Mouse (Mus musculus): ENCODE data around the gene Gm16381. TPM values are rescaled to one million over a fixed set of nuclear protein-coding genes. Genes with fewer than 3 reads are reported as not detected.
"Not testable (repeated sequence)": the region's sequence is repeated elsewhere in the genome, so short reads cannot be mapped to it uniquely, and the experiment has no call there.

The Gm16381 gene
- polyA plus RNA-seq (2014; fragmentation: Nextera tagmentation; extraction: Ambion mirVana): not detected in 2 replicates

- H3K4me2 ChIP-seq (ENCODE audit: low read length); H3K36me3 ChIP-seq (ENCODE audit: control insufficient read depth, insufficient read depth, low read length); H3K4me1 ChIP-seq (ENCODE audit: control insufficient read depth, insufficient read depth, low read length); H3K9me3 ChIP-seq (ENCODE audit: control insufficient read depth, low read length); H3K27me3 ChIP-seq (ENCODE audit: control insufficient read depth, insufficient read depth, low read length); H3K27ac ChIP-seq (replicated peaks; ENCODE audit: low read depth, low read length); DNase-seq; H3K4me3 ChIP-seq (replicated peaks; ENCODE audit: low read depth, low read length); ATAC-seq (ENCODE audit: low FRiP score, low TSS enrichment); H3K9ac ChIP-seq (replicated peaks; ENCODE audit: low read length): not testable (repeated sequence)
- WGBS: 80% methylated on average over 1 of the region's 2 CpGs
These were observed at the start of gene Gm16381 for GRCm38 (mm10) chr12:87644520-87644919. Gene Gm16381, minus strand, starts transcription at chr12:87644620.

GRCm38 (mm10) chr12:87652916-87653703, 8.7 kb upstream of the Gm16381 start:
- not testable (repeated sequence) for H3K9me3 ChIP-seq (ENCODE audit: control insufficient read depth, low read length); H3K27me3 ChIP-seq (ENCODE audit: control insufficient read depth, insufficient read depth, low read length); H3K4me3 ChIP-seq (replicated peaks; ENCODE audit: low read depth, low read length); DNase-seq; H3K36me3 ChIP-seq (ENCODE audit: control insufficient read depth, insufficient read depth, low read length); H3K4me2 ChIP-seq (ENCODE audit: low read length); H3K9ac ChIP-seq (replicated peaks; ENCODE audit: low read length); H3K4me1 ChIP-seq (ENCODE audit: control insufficient read depth, insufficient read depth, low read length); ATAC-seq (ENCODE audit: low FRiP score, low TSS enrichment); H3K27ac ChIP-seq (replicated peaks; ENCODE audit: low read depth, low read length)
- WGBS: 63% methylated on average over 2 of the region's 4 CpGs

DNA sequence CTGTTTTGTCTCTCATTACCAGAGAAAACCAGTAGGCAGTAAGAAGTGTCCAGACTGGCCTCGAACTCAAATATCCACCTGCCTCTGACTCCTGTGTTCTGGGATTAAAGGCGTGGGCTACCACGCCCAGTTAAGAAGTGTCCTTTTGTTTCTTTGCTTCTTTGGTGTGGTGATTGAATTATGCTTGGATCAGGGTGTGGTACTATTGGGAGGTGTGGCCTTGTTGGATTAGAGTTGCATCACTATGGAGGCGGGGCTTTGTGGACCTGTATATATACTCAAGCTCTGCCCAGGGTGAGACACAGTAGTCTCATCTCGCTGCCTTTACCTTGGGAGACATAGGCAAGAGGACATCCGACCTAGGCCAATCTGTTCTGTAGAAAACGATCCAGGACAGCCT, 25.9 kb downstream of the Gm16381 start, which contains the start of gene Gm4027:
TSS of gene Gm4027 (plus strand) at position 301 of the 400 bp plus-strand sequence.
- H3K36me3 ChIP-seq (ENCODE audit: control insufficient read depth, insufficient read depth, low read length); H3K9ac ChIP-seq (replicated peaks; ENCODE audit: low read length); H3K27me3 ChIP-seq (ENCODE audit: control insufficient read depth, insufficient read depth, low read length); H3K9me3 ChIP-seq (ENCODE audit: control insufficient read depth, low read length); DNase-seq; H3K4me3 ChIP-seq (replicated peaks; ENCODE audit: low read depth, low read length); ATAC-seq (ENCODE audit: low FRiP score, low TSS enrichment); H3K4me1 ChIP-seq (ENCODE audit: control insufficient read depth, insufficient read depth, low read length); H3K4me2 ChIP-seq (ENCODE audit: low read length); H3K27ac ChIP-seq (replicated peaks; ENCODE audit: low read depth, low read length): not testable (repeated sequence)
- WGBS: 83% methylated on average over 6 of the region's 7 CpGs

GRCm38 (mm10) chr12:87602388-87602787, 42.0 kb downstream of the Gm16381 start, which contains the start of gene Oog1:
Gene Oog1, plus strand, starts transcription at chr12:87602688.
- H3K27me3 ChIP-seq (ENCODE audit: control insufficient read depth, insufficient read depth, low read length); H3K4me1 ChIP-seq (ENCODE audit: control insufficient read depth, insufficient read depth, low read length); H3K27ac ChIP-seq (replicated peaks; ENCODE audit: low read depth, low read length); H3K4me3 ChIP-seq (replicated peaks; ENCODE audit: low read depth, low read length); ATAC-seq (ENCODE audit: low FRiP score, low TSS enrichment); H3K9ac ChIP-seq (replicated peaks; ENCODE audit: low read length); DNase-seq; H3K4me2 ChIP-seq (ENCODE audit: low read length); H3K9me3 ChIP-seq (ENCODE audit: control insufficient read depth, low read length); H3K36me3 ChIP-seq (ENCODE audit: control insufficient read depth, insufficient read depth, low read length): not testable (repeated sequence)
- WGBS: 74% methylated on average over 1 of the region's 2 CpGs

- not testable (repeated sequence) for H3K4me3 ChIP-seq (replicated peaks; ENCODE audit: low read depth, low read length); H3K4me1 ChIP-seq (ENCODE audit: control insufficient read depth, insufficient read depth, low read length); ATAC-seq (ENCODE audit: low FRiP score, low TSS enrichment); H3K9me3 ChIP-seq (ENCODE audit: control insufficient read depth, low read length); H3K27me3 ChIP-seq (ENCODE audit: control insufficient read depth, insufficient read depth, low read length); H3K9ac ChIP-seq (replicated peaks; ENCODE audit: low read length); H3K36me3 ChIP-seq (ENCODE audit: control insufficient read depth, insufficient read depth, low read length); DNase-seq; H3K27ac ChIP-seq (replicated peaks; ENCODE audit: low read depth, low read length); H3K4me2 ChIP-seq (ENCODE audit: low read length)
- WGBS: 8% methylated on average over 2 of the region's 2 CpGs
These were observed 43.0 kb downstream of the Gm16381 start for GRCm38 (mm10) chr12:87601388-87601787.

Other genes with a start within 250 kb of the Gm16381 start
- 228 and 258 TPM in 2 replicates for gene Slirp, start 200.7 kb downstream of the Gm16381 start, polyA plus RNA-seq (2014; fragmentation: Nextera tagmentation; extraction: Ambion mirVana)
- gene Alkbh1, start 200.6 kb downstream of the Gm16381 start, polyA plus RNA-seq (2014; fragmentation: Nextera tagmentation; extraction: Ambion mirVana): 35.0 and 42.9 TPM in 2 replicates
- 108 and 121 TPM in 2 replicates for gene Snw1, start 172.3 kb downstream of the Gm16381 start, polyA plus RNA-seq (2014; fragmentation: Nextera tagmentation; extraction: Ambion mirVana)
- not detected in 2 replicates for gene Gm5788, start 149.9 kb downstream of the Gm16381 start, polyA plus RNA-seq (2014; fragmentation: Nextera tagmentation; extraction: Ambion mirVana)
- not detected in 2 replicates for gene Gm8300, start 130.3 kb downstream of the Gm16381 start, polyA plus RNA-seq (2014; fragmentation: Nextera tagmentation; extraction: Ambion mirVana)
- not detected in 2 replicates for gene Oog1, start 41.9 kb downstream of the Gm16381 start, polyA plus RNA-seq (2014; fragmentation: Nextera tagmentation; extraction: Ambion mirVana)
- not detected in 2 replicates for gene Gm4027, start 25.8 kb downstream of the Gm16381 start, polyA plus RNA-seq (2014; fragmentation: Nextera tagmentation; extraction: Ambion mirVana)
- not detected in 2 replicates for gene Gm21319, start 131.1 kb upstream of the Gm16381 start, polyA plus RNA-seq (2014; fragmentation: Nextera tagmentation; extraction: Ambion mirVana)
- gene Gm21936, start 150.9 kb upstream of the Gm16381 start, polyA plus RNA-seq (2014; fragmentation: Nextera tagmentation; extraction: Ambion mirVana): not detected in 2 replicates
- not detected in 2 replicates for gene BB287469, start 172.0 kb upstream of the Gm16381 start, polyA plus RNA-seq (2014; fragmentation: Nextera tagmentation; extraction: Ambion mirVana)
- not detected in 2 replicates for gene Gm2001, start 197.7 kb upstream of the Gm16381 start, polyA plus RNA-seq (2014; fragmentation: Nextera tagmentation; extraction: Ambion mirVana)
- gene Gm2016, start 229.5 kb upstream of the Gm16381 start, polyA plus RNA-seq (2014; fragmentation: Nextera tagmentation; extraction: Ambion mirVana): not detected in 2 replicates

Measured in midbrain, embryonic 14.5 days (tissue).